Mouse (Mus musculus) cerebellum, adult 2 months (tissue): ENCODE measurements around the gene Megf11. TPM values are rescaled to one million over a fixed set of nuclear protein-coding genes. Genes with fewer than 3 reads are reported as not detected.
A peak's percentile ranks its signal among the peaks of the same experiment; 100 is the strongest.

ENCODE experiments used
- DNase-seq, 2 experiments: peaks; one replicate each; pipeline ENCODE4 v3.0.0; 2021
- H3K27ac ChIP-seq: fragments of 200-500 bp; 2 replicates; pipeline ENCODE4 v1.5.1; 2012; ENCODE audit warnings: low read length, control low read depth, inconsistent platforms; ENCODE audit not compliant: insufficient read depth
- H3K27me3 ChIP-seq: fragments of 200-500 bp; 2 replicates; pipeline ENCODE4 v1.6.1; 2012; ENCODE audit warnings: inconsistent platforms, mild to moderate bottlenecking, low read length, moderate library complexity; ENCODE audit not compliant: control insufficient read depth, insufficient read depth
- H3K4me1 ChIP-seq: fragments of 200-500 bp; 2 replicates; pipeline ENCODE4 v1.6.1; 2011; ENCODE audit warnings: low read length; ENCODE audit not compliant: control insufficient read depth, insufficient read depth
- H3K4me3 ChIP-seq: fragments of 200-500 bp; replicated peaks from 2 replicates; pipeline ENCODE3; 2011; ENCODE audit warnings: mild to moderate bottlenecking, low read depth, low read length, control low read depth; ENCODE audit not compliant: insufficient read depth
- CTCF ChIP-seq: fragments of 200-500 bp; IDR thresholded peaks from 2 replicates; pipeline ENCODE4 v1.5.1; 2011; ENCODE audit warnings: low read depth, mild to moderate bottlenecking, control low read depth, low read length, moderate library complexity, borderline replicate concordance; ENCODE audit not compliant: insufficient read depth
- POLR2A ChIP-seq: fragments of 200-500 bp; IDR thresholded peaks from 2 replicates; pipeline ENCODE4 v1.6.1; 2011; ENCODE audit warnings: low read length, control low read depth, borderline replicate concordance; ENCODE audit not compliant: insufficient read depth
- WGBS: fragments of 180-500 bp; shearing (Covaris S2); methylation state at CpG from one replicate; pipeline ENCODE4 v1.1.7; 2018; 5-methylcytosine and 5-hydroxymethylcytosine counted together
- polyA plus RNA-seq: library from polyadenylated mRNA; depleted of rRNA; stranded (reverse); fragments of >200 nt; gene quantifications from 2 replicates; pipeline ENCODE4 v1.2.3, GENCODE M21; 2012

Gene Megf11
- polyA plus RNA-seq, 1 experiment: 66.9 TPM

DNA sequence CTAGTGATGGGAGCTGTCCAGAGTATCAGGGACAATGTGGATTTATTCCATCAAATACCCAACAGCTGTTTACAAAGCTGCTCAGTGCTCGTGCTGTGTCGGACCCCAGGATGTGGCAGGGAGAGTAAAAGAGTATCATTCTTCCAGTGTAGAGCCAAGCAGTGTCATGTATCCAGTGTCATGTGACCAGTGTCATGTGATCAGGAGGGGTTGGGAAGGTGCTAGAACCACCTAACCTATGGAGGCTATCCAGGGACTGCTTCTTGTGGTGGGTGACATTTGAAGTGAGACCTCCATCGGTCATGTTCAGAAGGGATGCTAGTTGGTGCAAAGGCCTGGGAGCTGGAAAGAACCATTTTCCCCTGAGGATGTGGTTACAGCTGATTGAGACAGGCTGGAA, 146.5 kb downstream of the Megf11 start:
- no peak for DNase-seq
- no peak for TF ChIP-seq POLR2A
- no peak for TF ChIP-seq CTCF
- Histone ChIP-seq H3K27ac (no peak overlapping the region), H3K27me3 (no peaks in the 10 kb centered on the region), H3K4me3 (no peak overlapping the region), H3K4me1 (peaks cover 24% of the 10 kb centered on the region)
- 87% methylated on average over 3 of the region's 3 CpGs for WGBS

DNA sequence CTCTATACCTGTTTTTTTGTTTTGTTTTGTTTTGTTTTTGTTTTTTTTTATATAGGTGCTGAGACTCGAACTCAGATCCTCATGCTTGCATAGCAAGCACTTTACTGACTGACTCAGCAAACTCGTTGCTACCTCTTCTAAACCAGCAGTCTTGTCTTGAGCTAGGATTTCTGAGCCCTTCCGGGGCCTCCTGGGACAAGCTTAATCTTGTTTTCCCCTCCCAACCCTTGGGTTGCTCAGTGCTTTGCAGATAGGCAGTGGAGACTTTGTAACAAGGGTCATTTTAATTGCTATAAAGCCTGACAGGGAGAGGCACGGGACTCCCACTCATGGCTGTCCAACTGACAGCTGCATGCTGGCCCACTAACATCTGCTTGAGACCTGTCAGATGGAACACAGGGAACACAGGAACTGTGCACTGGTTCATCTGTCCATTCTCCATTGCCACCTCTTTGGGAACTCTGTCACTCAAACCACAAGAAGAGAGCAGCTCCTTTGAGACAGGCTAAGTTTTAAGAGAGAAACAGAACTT, 147.4 kb downstream of the Megf11 start:
- H3K27me3 ChIP-seq: no peaks in the 10 kb centered on the region
- peaks cover 22% of the 10 kb centered on the region for H3K4me1 ChIP-seq
- no peak for TF ChIP-seq POLR2A
- TF ChIP-seq CTCF: no peak
- no peak overlapping the region for H3K27ac ChIP-seq
- DNase-seq: no peak
- 81% methylated on average over 4 of the region's 4 CpGs for WGBS
- no peak overlapping the region for H3K4me3 ChIP-seq

DNA sequence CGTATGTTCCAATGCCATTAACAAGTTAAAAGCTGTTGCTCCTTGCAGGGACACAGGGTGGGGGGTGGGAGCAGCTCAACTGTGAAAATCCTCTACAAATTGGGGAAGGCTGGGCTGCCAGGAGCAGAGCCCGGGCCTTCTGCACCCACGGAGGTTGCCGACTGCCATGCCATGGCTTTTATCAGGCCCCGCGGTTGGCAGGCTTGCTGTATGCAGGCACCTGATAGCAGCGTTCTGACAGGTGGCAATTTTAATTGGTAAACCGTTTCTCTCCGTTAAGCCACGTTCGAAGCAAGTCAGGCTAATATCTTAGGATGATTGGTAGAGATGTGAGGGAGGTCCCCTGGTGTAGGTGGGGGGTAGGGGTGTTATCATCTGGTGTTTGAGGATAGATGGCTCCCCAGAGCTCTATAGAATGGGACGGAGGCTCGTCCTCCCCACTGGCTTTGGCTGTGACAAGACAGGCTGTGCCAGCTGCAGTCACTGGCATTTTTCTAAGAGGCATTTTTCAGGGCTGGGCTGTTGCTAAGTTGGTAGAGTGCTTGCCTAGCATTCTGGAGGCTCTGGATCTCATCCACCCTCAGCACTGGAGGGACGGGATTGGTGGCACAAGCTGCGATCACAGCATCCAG, 148.2 kb downstream of the Megf11 start:
- TF ChIP-seq CTCF (no peak), POLR2A (no peak)
- 19% methylated on average over 15 of the region's 15 CpGs for WGBS
- no peaks in the 10 kb centered on the region for H3K27me3 ChIP-seq
- peaks cover 15% of the 10 kb centered on the region for H3K4me1 ChIP-seq
- H3K4me3 ChIP-seq: no peak overlapping the region
- DNase-seq: peak; percentile 41 to 50
- H3K27ac ChIP-seq: no peak overlapping the region

DNA sequence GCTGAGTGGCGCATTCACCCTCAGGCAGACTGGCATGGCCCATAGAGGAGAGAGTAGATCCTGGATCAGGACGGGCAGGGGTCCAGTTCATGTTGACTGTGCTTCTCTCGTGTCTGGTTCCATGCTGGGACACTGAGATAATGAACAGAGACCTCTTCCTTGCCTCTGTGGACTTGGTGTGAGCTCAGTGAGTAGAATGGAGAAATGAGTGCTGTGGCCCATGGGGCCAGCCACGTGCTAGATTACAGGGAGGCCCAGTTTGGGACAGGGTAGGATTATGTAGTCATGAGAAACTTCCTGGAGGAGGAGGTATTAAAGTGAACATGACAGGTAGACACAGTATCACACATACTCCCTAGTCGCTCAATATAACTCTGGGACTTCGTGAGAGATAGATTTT, 148.9 kb downstream of the Megf11 start:
- Histone ChIP-seq H3K4me1 (peaks cover 9% of the 10 kb centered on the region), H3K27ac (no peak overlapping the region), H3K27me3 (no peaks in the 10 kb centered on the region), H3K4me3 (no peak overlapping the region)
- TF ChIP-seq CTCF (no peak), POLR2A (no peak)
- no peak for DNase-seq
- 81% methylated on average over 6 of the region's 6 CpGs for WGBS

DNA sequence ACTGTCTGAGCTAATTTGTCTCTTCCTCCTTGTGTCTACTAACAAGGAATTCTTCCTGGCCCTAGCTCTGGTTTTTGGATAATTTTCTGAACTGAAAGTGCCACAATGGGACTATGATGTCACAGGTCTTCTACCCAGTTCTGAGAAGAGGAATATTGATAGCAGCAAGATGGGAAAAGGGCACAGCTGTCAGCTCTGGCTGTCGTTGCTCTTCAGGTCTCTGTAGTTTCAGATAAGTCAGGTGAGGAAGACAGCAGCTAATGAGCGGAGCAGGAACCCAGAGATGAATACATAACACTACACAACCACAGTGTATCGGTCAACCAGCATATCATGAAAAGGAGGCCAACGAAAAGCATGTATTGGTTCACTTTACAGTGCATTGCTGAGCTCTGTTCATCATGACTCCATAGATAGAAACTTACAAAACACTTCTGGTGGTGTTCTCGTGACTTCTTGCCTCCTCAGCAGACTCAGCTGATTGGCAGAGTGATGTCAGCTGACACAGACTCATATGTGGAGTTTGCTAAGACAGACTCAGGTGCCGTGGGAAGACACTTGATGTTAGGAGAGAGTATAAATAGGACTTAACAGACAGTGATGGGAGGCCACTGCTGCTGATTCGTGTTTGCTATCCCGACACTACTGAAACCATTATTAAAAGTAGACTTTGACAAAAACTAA, 149.6 kb downstream of the Megf11 start:
- DNase-seq: no peak
- Histone ChIP-seq H3K27ac (no peak overlapping the region), H3K27me3 (no peaks in the 10 kb centered on the region), H3K4me1 (peaks cover 9% of the 10 kb centered on the region), H3K4me3 (no peak overlapping the region)
- WGBS: 93% methylated on average over 8 of the region's 8 CpGs
- TF ChIP-seq POLR2A (no peak), CTCF (no peak)

DNA sequence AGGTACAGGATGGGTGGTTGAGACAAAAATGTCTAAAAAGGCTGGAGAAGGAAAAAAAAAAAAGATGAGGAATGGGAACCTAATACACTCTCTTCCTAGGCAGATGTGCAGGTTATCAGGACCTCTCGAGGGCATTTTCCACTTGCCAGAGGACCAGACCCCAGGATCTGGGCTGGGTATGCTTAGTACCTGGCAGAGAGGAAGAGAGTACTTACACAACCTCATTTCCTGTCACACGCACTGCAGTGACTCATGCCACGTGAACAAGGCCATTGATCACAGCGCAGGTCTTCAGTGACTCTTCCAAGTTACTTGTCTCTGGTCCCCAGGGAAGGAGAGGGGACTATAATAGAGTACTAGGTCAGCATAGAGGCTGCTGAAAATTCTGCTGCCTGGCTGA, 152.4 kb downstream of the Megf11 start:
- TF ChIP-seq POLR2A (no peak), CTCF (no peak)
- Histone ChIP-seq H3K27ac (no peak overlapping the region), H3K4me1 (peaks cover 24% of the 10 kb centered on the region), H3K27me3 (no peaks in the 10 kb centered on the region), H3K4me3 (no peak overlapping the region)
- WGBS: 83% methylated on average over 4 of the region's 4 CpGs
- DNase-seq: no peak

DNA sequence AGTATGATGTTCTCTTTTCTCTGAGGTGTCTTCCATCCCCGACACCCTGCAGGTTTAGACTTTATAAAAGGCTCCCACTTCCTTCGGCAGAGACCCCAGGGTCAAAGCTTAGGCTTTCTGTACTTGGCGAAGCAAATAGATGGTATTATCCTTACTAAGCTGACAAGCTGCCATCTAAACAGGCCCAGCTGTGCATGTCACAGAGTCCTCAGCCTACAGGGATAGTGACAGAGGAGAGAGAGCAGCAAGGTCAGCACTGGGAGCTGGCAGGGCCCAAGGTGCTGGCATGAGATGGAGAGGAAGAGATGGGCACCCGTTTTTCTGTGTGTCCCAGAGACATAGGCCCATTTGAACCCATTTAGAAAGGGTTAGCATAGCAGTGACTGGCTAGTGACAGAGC, 156.8 kb downstream of the Megf11 start:
- no peak overlapping the region for H3K27ac ChIP-seq
- H3K27me3 ChIP-seq: no peaks in the 10 kb centered on the region
- peaks cover 16% of the 10 kb centered on the region for H3K4me1 ChIP-seq
- no peak for TF ChIP-seq POLR2A
- TF ChIP-seq CTCF: no peak
- WGBS: 64% methylated on average over 4 of the region's 4 CpGs
- DNase-seq: no peak
- no peak overlapping the region for H3K4me3 ChIP-seq

DNA sequence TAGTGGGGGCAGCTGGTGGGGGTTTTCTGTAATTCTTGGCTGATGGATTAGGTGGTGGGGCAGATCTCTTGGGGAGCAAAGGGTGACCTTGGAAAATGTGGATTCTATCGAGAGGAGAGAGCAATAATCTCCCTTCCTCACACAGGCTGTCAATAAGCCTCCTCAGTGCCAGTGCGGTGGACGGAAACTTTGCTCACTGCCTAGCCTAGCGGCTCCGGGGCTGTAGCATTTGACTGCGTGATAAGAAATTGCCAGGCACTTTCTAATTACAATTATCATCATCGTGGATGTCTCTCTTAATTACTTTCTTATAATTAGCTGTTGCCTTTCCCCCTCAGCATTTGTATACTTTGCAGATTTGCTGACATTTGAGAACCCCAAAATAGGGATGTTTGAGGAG, 157.7 kb downstream of the Megf11 start:
- 81% methylated on average over 7 of the region's 7 CpGs for WGBS
- TF ChIP-seq POLR2A: no peak
- no peak for TF ChIP-seq CTCF
- no peaks in the 10 kb centered on the region for H3K27me3 ChIP-seq
- peaks cover 16% of the 10 kb centered on the region for H3K4me1 ChIP-seq
- DNase-seq: no peak
- H3K27ac ChIP-seq: no peak overlapping the region
- no peak overlapping the region for H3K4me3 ChIP-seq
